Mouse (Mus musculus): ENCODE data around the gene Rassf4.

DNA sequence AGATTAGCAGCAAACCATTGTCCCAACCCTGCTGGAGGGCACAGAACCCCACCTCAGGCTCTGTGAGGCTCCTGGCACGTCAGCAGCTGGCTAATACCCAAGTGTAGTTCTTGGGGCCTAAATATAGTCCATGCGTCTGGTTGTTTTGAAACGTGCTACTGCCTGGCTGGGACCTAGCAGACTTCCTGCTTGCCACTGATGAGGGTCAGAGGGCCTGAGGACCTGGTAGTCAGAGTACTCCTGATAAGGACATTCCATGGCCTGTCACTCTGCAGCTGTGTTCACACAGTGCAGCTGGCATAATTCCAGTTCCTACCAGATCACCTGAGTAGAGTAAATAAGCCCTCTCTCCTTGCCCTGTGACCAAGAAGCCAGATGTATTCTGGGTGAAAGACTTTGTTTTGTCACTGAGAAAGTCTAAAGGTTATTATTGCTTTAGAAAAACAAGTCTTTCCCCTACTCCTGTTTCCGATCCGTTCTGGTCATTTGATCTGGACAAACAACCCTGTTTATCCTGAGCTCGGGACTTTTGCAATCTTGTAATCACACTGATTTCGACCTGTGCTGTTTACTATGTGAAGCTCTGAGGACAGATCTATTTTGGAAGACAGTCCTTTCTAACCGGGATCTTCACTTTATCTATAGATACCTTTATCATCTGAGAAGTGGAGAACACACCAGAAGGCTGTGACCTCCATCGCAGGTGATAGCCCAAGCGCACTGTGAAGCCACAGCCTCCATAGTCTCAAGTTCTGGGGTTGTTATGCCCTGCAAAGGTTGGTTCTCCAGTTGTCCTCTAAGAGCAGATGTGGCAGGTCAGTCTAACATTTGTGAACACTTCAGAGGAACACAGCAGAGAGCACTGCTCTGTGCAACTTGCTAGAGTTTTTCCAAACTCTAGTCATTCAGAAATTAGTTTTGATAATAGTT is 38.2 kb downstream of the Rassf4 start:
- TF ChIP-seq CTCF (IDR thresholded peaks at IDR 0.05; ENCODE audit: borderline replicate concordance, insufficient read depth, low read length) (no peak), POLR2A (IDR thresholded peaks at IDR 0.05; ENCODE audit: low read depth, low read length) (no peak)

All from embryonic fibroblast, embryonic 13.5 days (primary cell).